Mouse (Mus musculus) kidney, postnatal 0 days (tissue): ENCODE measurements at regions not wholly inside any gene's neighbourhood (a gene's known extent, or its start where the extent isn't known, plus 50 kb on each side); places are given as distances from the start of the nearest gene placed in this dataset.

ENCODE experiments used
- ATAC-seq: fragments of 200-750 bp; cut with Nextera tagmentation; replicated peaks from 2 replicates; pipeline ENCODE4 v1.8.0; 2017; ENCODE audit warnings: low read depth, moderate number of reproducible peaks, moderate TSS enrichment, moderate library complexity; ENCODE audit not compliant: low FRiP score
- DNase-seq: peaks from one replicate; pipeline ENCODE4 v3.0.0-alpha.2; 2016; ENCODE audit warnings: low spot score
- H3K27ac ChIP-seq: fragments of 300-500 bp; sonication (generic); 2 replicates; pipeline ENCODE4 v1.5.1; 2014; ENCODE audit warnings: mild to moderate bottlenecking
- H3K27me3 ChIP-seq: fragments of 300-500 bp; sonication (generic); 2 replicates; pipeline ENCODE4 v1.6.1; 2014; ENCODE audit warnings: low read length, mixed read lengths; ENCODE audit not compliant: insufficient read depth
- H3K36me3 ChIP-seq: fragments of 300-500 bp; sonication (generic); 2 replicates; pipeline ENCODE4 v1.6.1; 2014; ENCODE audit warnings: low read length, mixed read lengths; ENCODE audit not compliant: insufficient read depth
- H3K4me1 ChIP-seq: fragments of 300-500 bp; sonication (generic); replicated peaks from 2 replicates; pipeline ENCODE4 v1.6.1; 2014; ENCODE audit warnings: antibody characterized with exemption, low read length, mixed read lengths; ENCODE audit not compliant: insufficient read depth
- H3K4me2 ChIP-seq: fragments of 300-500 bp; sonication (generic); 2 replicates; pipeline ENCODE4 v1.6.1; 2014; ENCODE audit warnings: mild to moderate bottlenecking, low read length, moderate library complexity, mixed read lengths
- H3K4me3 ChIP-seq: fragments of 300-500 bp; sonication (generic); replicated peaks from 2 replicates; pipeline ENCODE4 v1.5.1; 2014; ENCODE audit warnings: low read depth, low read length
- H3K9ac ChIP-seq: fragments of 300-500 bp; sonication (generic); 2 replicates; pipeline ENCODE4 v1.6.1; 2014; ENCODE audit warnings: low read depth, low read length
- H3K9me3 ChIP-seq: fragments of 300-500 bp; sonication (generic); replicated peaks from 2 replicates; pipeline ENCODE4 v1.6.1; 2016; ENCODE audit warnings: low read length, inconsistent platforms, mixed read lengths
- CTCF ChIP-seq: IDR thresholded peaks from 2 replicates; pipeline ENCODE4 v1.5.1; 2016; ENCODE audit warnings: antibody characterized with exemption, low read depth, mild to moderate bottlenecking, moderate library complexity
- WGBS: fragments of 180-500 bp; shearing (Covaris S2); extraction: QIAGEN DNeasy Blood & Tissue Kit; methylation state at CpG from one replicate; pipeline ENCODE4 v1.1.7; 2014; 5-methylcytosine and 5-hydroxymethylcytosine counted together

DNA sequence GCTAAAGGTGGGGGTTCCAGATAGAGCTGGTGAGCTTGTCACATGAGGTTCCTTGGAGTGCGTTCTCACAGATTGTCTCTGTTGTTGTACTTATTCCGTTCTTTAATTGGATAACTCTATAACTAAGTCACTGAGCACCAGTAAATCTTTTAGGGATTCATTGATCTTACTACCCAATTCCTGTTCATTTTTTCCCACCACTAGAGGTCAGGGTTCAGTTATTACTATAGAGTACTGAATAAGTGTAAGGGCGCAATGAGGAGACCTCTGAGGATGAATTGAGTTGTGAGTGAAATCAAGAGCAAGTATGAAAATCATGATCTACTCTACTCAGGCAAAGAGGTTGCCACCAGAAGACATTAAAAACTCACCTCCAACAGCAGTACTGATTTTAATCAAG, 584.0 kb upstream of the 2610301B20Rik start:
- Histone ChIP-seq H3K9me3 (no peaks in the 10 kb centered on the region), H3K36me3 (no peaks in the 10 kb centered on the region), H3K27ac (no peak overlapping the region), H3K4me2 (no peak overlapping the region), H3K4me1 (no peaks in the 10 kb centered on the region), H3K27me3 (no peaks in the 10 kb centered on the region), H3K9ac (no peak overlapping the region), H3K4me3 (no peak overlapping the region)
- TF ChIP-seq CTCF = peak; percentile 48
- DNase-seq (no peak), ATAC-seq (no peak)
- 81% methylated on average over 3 of the region's 3 CpGs for WGBS

- H3K4me2 ChIP-seq = no peak overlapping the region
- 83% methylated on average over 4 of the region's 4 CpGs for WGBS
- H3K9ac ChIP-seq = no peak overlapping the region
- no peaks in the 10 kb centered on the region for H3K36me3 ChIP-seq
- H3K27me3 ChIP-seq = no peaks in the 10 kb centered on the region
- ATAC-seq (no peak), DNase-seq (no peak)
- H3K9me3 ChIP-seq = no peaks in the 10 kb centered on the region
- no peak overlapping the region for H3K4me3 ChIP-seq
- no peak overlapping the region for H3K27ac ChIP-seq
- no peaks in the 10 kb centered on the region for H3K4me1 ChIP-seq
- TF ChIP-seq CTCF = no peak
Measured at GRCm38 (mm10) chr4:10295012-10295530, 579.2 kb upstream of the 2610301B20Rik start.

DNA sequence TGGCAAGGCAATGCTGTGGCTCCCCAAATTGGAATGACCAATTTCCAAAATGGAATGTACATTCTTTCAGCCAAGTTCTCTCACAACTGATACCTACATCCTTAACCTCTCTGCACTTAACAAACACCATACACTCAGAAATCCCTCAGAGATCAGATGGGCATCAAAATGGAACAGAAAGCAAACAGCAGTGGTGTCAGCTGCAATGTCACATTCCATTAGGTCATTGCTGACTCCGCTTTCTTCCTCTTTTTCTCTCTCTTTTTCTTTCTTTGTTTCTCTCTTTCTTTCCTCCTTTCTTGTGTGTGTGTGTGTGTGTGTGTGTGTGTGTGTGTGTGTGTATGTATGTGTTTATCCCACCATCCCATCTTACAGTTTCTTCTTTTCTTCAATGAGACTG, 578.1 kb upstream of the 2610301B20Rik start:
- 75% methylated on average over 1 of the region's 1 CpGs for WGBS
- ATAC-seq = no peak
- TF ChIP-seq CTCF = no peak
- Histone ChIP-seq H3K4me1 (no peaks in the 10 kb centered on the region), H3K27me3 (no peaks in the 10 kb centered on the region), H3K4me2 (no peak overlapping the region), H3K36me3 (no peaks in the 10 kb centered on the region), H3K9me3 (no peaks in the 10 kb centered on the region), H3K27ac (no peak overlapping the region), H3K9ac (no peak overlapping the region), H3K4me3 (no peak overlapping the region)
- no peak for DNase-seq

DNA sequence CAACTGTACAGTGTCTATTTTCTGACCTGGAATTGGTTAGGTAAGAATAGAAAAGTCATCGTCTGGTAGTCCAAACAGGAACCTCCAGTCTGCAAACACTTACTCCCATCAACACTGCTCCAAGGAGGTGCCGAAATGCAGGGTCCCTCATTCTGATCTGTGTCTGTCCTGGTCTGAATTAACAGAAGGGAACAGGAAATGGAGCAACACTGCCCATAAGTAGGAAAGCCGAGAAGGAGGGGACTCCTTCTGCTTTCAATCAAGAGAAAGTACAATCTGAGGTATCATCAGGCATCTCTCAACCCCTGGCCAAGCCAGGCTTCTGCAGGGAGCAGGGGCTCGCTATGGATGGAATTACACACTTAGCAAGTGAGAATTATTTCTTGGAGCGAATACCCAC, 562.4 kb upstream of the 2610301B20Rik start:
- no peaks in the 10 kb centered on the region for H3K36me3 ChIP-seq
- no peaks in the 10 kb centered on the region for H3K4me1 ChIP-seq
- no peak overlapping the region for H3K4me2 ChIP-seq
- no peak overlapping the region for H3K27ac ChIP-seq
- H3K9me3 ChIP-seq = no peaks in the 10 kb centered on the region
- no peak for TF ChIP-seq CTCF
- no peak for ATAC-seq
- DNase-seq = no peak
- H3K27me3 ChIP-seq = no peaks in the 10 kb centered on the region
- WGBS = 39% methylated on average over 5 of the region's 5 CpGs
- no peak overlapping the region for H3K9ac ChIP-seq
- no peak overlapping the region for H3K4me3 ChIP-seq

DNA sequence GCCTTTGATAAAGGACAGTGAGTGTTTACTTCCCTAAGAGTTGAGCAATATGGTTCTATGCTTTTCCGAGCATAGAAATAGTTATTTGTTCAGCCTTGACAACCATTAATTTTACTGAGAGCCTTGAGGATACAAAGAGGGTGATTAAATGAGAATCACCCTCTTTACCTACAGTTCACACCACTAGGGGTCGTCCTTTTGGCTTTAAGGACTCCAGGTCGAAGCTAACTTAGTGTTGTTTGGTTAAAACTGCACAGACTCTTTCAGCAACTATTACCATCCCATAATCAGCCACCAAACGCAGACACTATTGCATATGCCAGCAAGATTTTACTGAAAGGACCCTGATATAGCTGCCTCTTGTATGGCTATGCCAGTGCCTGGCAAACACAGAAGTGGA, 559.2 kb upstream of the 2610301B20Rik start:
- DNase-seq (no peak), ATAC-seq (no peak)
- Histone ChIP-seq H3K27me3 (no peaks in the 10 kb centered on the region), H3K4me3 (no peak overlapping the region), H3K9ac (no peak overlapping the region), H3K36me3 (no peaks in the 10 kb centered on the region), H3K4me2 (no peak overlapping the region), H3K9me3 (no peaks in the 10 kb centered on the region), H3K4me1 (no peaks in the 10 kb centered on the region), H3K27ac (no peak overlapping the region)
- TF ChIP-seq CTCF = no peak
- WGBS = 65% methylated on average over 4 of the region's 4 CpGs

DNA sequence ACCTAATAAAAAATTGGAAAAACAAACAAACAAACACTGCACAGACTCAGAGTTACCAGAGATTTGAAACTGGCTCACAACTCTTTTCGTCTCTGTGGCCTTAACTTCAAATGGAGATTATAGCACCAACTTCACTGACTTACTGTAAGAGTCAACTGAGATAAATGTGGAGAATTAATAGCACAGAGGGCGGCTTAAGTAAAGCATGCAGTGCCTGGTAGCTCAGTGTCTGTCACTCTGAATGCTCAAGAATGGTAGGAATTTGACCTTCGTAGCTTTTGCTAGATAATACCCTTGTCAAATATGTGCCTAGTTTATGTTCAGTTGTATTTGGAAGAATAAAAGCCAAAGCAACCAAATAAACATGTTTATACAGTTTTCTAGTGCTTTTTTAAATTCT, 558.4 kb upstream of the 2610301B20Rik start:
- Histone ChIP-seq H3K9ac (no peak overlapping the region), H3K36me3 (no peaks in the 10 kb centered on the region), H3K9me3 (no peaks in the 10 kb centered on the region), H3K4me2 (no peak overlapping the region), H3K27me3 (no peaks in the 10 kb centered on the region), H3K27ac (no peak overlapping the region), H3K4me1 (no peaks in the 10 kb centered on the region), H3K4me3 (no peak overlapping the region)
- ATAC-seq (no peak), DNase-seq (no peak)
- WGBS = 62% methylated on average over 3 of the region's 3 CpGs
- TF ChIP-seq CTCF = no peak

DNA sequence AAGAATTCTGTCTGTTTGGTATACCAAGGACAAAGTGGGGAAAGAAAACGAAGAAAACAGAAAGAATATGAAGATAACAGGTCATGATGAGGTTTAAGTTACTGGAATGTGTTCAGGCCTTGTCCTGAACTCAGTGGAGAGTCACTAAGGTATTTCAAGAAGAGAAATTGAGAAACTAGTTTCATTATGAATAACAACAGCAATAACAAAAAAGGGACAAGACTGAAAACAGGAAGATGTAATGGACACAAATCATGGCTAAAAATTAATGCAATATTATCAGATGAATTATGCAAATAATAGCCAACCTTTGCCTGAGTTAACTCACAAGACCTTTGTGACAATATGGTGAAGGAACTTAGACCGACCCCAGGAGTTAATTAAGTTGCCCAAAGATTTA, 530.2 kb upstream of the 2610301B20Rik start:
- Histone ChIP-seq H3K4me2 (no peak overlapping the region), H3K9me3 (no peaks in the 10 kb centered on the region), H3K4me1 (no peaks in the 10 kb centered on the region), H3K27ac (no peak overlapping the region), H3K4me3 (no peak overlapping the region), H3K36me3 (no peaks in the 10 kb centered on the region), H3K9ac (no peak overlapping the region), H3K27me3 (no peaks in the 10 kb centered on the region)
- no peak for DNase-seq
- ATAC-seq = no peak
- 67% methylated on average over 2 of the region's 2 CpGs for WGBS
- no peak for TF ChIP-seq CTCF
